Mouse (Mus musculus) large intestine, adult 2 months (tissue): Measurements from ENCODE around the gene Slc35g1. TPM values are rescaled to one million over a fixed set of nuclear protein-coding genes. Genes with fewer than 3 reads are reported as not detected.

Experiments used
- DNase-seq: peaks from one replicate; pipeline ENCODE4 v3.0.0-alpha.2; 2012; ENCODE audit warnings: low read depth, low spot score
- WGBS: fragments of 180-500 bp; shearing (Covaris S2); methylation state at CpG from one replicate; pipeline ENCODE4 v1.1.7; 2018; 5-methylcytosine and 5-hydroxymethylcytosine counted together
- polyA plus RNA-seq: library from polyadenylated mRNA; depleted of rRNA; stranded (reverse); fragments of >200 nt; gene quantifications from 2 replicates; pipeline ENCODE4 v1.2.3, GENCODE M21; 2012; rRNA removed

The Slc35g1 gene
- polyA plus RNA-seq, 1 experiment: 25.0 TPM

DNA sequence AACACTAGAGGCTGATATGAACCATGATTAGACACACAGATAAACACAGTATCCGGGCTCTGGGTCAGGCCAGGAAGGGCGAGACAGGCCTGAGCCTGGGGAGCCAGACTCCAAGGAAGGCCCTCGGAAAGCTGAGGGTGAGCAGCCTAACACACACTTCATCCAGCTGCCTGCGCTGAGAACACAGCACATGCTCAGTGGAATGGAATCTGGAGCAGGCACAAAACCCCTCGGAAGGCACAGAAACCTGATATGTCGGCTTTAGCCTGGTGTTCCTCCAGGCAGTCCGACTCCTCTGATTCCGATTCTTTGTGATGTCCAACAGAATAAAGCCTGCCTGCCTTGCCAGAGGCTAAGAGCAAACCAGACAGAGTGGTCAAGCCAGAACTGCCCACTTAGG lies 46.1 kb downstream of the Slc35g1 start:
- no peak for DNase-seq
- 78% methylated on average over 8 of the region's 8 CpGs for WGBS

GRCm38 (mm10) chr19:38445758-38446157 lies 50.0 kb downstream of the Slc35g1 start:
- 67% methylated on average over 5 of the region's 5 CpGs for WGBS
- no peak for DNase-seq

Other genes with a start within 250 kb of the Slc35g1 start
- gene Fra10ac1, start 171.8 kb upstream of the Slc35g1 start, polyA plus RNA-seq: 2.3 and 3.3 TPM in 2 replicates
- 0.05 and 0.15 TPM in 2 replicates for gene Lgi1, start 131.4 kb upstream of the Slc35g1 start, polyA plus RNA-seq
- gene Plce1, start 85.1 kb downstream of the Slc35g1 start, polyA plus RNA-seq: 3.5 and 5.6 TPM in 2 replicates